Mouse (Mus musculus): ENCODE results near the gene Fads2.

DNA sequence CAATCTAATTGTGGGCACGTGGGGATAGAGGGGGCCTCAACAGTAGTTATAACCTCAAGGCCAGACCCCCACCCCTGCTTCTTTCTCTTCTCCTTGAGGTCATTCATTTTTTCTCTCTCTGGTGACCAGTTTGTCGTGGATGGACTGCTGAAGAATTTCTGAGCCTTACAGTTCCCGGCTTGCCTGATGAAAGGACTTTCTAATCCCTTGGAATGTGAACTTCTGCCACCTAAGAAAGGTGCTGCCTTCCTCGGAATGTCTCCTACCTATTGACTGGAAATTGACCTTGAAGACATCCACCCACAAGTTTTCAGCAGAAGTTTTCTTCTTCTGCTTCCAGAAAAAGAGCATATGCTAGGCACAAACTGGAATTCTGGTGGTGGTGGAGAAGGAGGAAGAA lies 42.9 kb upstream of the Fads2 start:
- TF ChIP-seq POLR2A (IDR thresholded peaks at IDR 0.05; ENCODE audit: control insufficient read depth, extremely low read depth, insufficient read depth, low read length, poor library complexity) (no peak), CTCF (IDR thresholded peaks at IDR 0.05; ENCODE audit: borderline replicate concordance, control insufficient read depth, extremely low read depth, insufficient read depth, low read length, poor library complexity) (no peak)
